Mouse (Mus musculus): ENCODE data around the gene Myl6.

- TF ChIP-seq CTCF (IDR thresholded peaks at IDR 0.05; ENCODE audit: control insufficient read depth, insufficient read depth, low read length) (no peak), POLR2A (IDR thresholded peaks at IDR 0.05; ENCODE audit: borderline replicate concordance, control insufficient read depth, low read depth, low read length) (no peak)
Measured at GRCm38 (mm10) chr10:128499116-128499671, 5.2 kb upstream of the Myl6 start.

All from bone marrow, adult 2 months (tissue).